Mouse (Mus musculus) brain, embryonic 14.5 days (tissue): ENCODE measurements around the gene Piezo1.

Experiments
- CTCF ChIP-seq: fragments of 200-500 bp; IDR thresholded peaks from 2 replicates; pipeline ENCODE4 v1.5.1; 2012; ENCODE audit warnings: inconsistent platforms, mild to moderate bottlenecking, moderate library complexity, borderline replicate concordance; ENCODE audit not compliant: insufficient read depth, insufficient read length; ENCODE audit errors: extremely low read depth
- POLR2A ChIP-seq: fragments of 200-500 bp; IDR thresholded peaks from 2 replicates; pipeline ENCODE4 v1.6.1; 2012; ENCODE audit warnings: mild to moderate bottlenecking, inconsistent platforms, borderline replicate concordance; ENCODE audit not compliant: poor library complexity, insufficient read depth, insufficient read length, severe bottlenecking; ENCODE audit errors: extremely low read depth

GRCm38 (mm10) chr8:122537033-122537432, 14.1 kb downstream of the Piezo1 start:
- TF ChIP-seq POLR2A, result no peak
- no peak for TF ChIP-seq CTCF
